Mouse (Mus musculus): ENCODE measurements around the gene Wdr31. TPM values are rescaled to one million over a fixed set of nuclear protein-coding genes. Genes with fewer than 3 reads are reported as not detected.

Wdr31 gene
- total RNA-seq, 4 experiments from 2014 or later = 0.44 to 0.90 (median 0.61) TPM

Other genes with a start within 250 kb of the Wdr31 start
- gene Zfp37, start 239.8 kb downstream of the Wdr31 start, total RNA-seq (2022) = 1 to 10 TPM; 1.1 to 1.9 (median 1.6) TPM
- gene Slc31a2, start 208.3 kb downstream of the Wdr31 start, total RNA-seq (2022) = 10 to 100 TPM; 18.9 to 23.0 (median 21.1) TPM
- 10 to 100 TPM; 18.1 to 22.2 (median 20.3) TPM for gene Fkbp15, start 110.3 kb downstream of the Wdr31 start, total RNA-seq (2022)
- 10 to 100 TPM; 14.2 to 18.2 (median 15.2) TPM for gene Slc31a1, start 110.2 kb downstream of the Wdr31 start, total RNA-seq (2022)
- gene Cdc26, start 62.3 kb downstream of the Wdr31 start, total RNA-seq (2022) = 10 to 100 TPM; 43.2 to 50.7 (median 47.0) TPM
- gene Prpf4, start 62.1 kb downstream of the Wdr31 start, total RNA-seq (2022) = 10 to 100 TPM; 10.0 to 11.8 (median 10.3) TPM
- not detected for gene Rnf183, start 35.6 kb downstream of the Wdr31 start, total RNA-seq (2022)
- gene Bspry, start 9.2 kb upstream of the Wdr31 start, total RNA-seq (2022) = under 1 TPM in 2 of 4 experiments, not detected in 2; 0.16 to 0.23 TPM
- gene Hdhd3, start 32.6 kb upstream of the Wdr31 start, total RNA-seq (2022) = 1 to 10 TPM; 4.7 to 6.9 (median 5.3) TPM
- 10 to 100 TPM; 71.0 to 88.7 (median 82.7) TPM for gene Alad, start 49.0 kb upstream of the Wdr31 start, total RNA-seq (2022)
- 10 to 100 TPM; 16.9 to 21.1 (median 17.9) TPM for gene Pole3, start 54.2 kb upstream of the Wdr31 start, total RNA-seq (2022)
- gene 4933430I17Rik, start 54.5 kb upstream of the Wdr31 start, total RNA-seq (2022) = under 1 TPM in 1 of 4 experiments, not detected in 3; 0.16 TPM
- gene Rgs3, start 89.0 kb upstream of the Wdr31 start, total RNA-seq (2022) = 10 to 100 TPM; 25.6 to 34.3 (median 30.5) TPM